Mouse (Mus musculus): ENCODE results near the gene Runx1.

GRCm38 (mm10) chr16:92609006-92609716, 216.8 kb downstream of the Runx1 start:
- TF ChIP-seq ZC3H11A (IDR thresholded peaks at IDR 0.05; ENCODE audit: low read depth, low read length): no peak
- no peak for TF ChIP-seq E2F4 (IDR thresholded peaks at IDR 0.05; ENCODE audit: insufficient replicate concordance, low read depth, low read length)
- no peak for TF ChIP-seq CTCF (conservative IDR thresholded peaks at IDR 0.05 in 1 of 2, IDR thresholded peaks at IDR 0.05 in 1 of 2; ENCODE audit: low read depth in 2 of 2, low read length in 2 of 2)
- no peak for TF ChIP-seq TBP (conservative IDR thresholded peaks at IDR 0.05; ENCODE audit: low read depth, low read length)
